Mouse (Mus musculus): ENCODE results near the gene Sept11.

Gene Sept11

DNA sequence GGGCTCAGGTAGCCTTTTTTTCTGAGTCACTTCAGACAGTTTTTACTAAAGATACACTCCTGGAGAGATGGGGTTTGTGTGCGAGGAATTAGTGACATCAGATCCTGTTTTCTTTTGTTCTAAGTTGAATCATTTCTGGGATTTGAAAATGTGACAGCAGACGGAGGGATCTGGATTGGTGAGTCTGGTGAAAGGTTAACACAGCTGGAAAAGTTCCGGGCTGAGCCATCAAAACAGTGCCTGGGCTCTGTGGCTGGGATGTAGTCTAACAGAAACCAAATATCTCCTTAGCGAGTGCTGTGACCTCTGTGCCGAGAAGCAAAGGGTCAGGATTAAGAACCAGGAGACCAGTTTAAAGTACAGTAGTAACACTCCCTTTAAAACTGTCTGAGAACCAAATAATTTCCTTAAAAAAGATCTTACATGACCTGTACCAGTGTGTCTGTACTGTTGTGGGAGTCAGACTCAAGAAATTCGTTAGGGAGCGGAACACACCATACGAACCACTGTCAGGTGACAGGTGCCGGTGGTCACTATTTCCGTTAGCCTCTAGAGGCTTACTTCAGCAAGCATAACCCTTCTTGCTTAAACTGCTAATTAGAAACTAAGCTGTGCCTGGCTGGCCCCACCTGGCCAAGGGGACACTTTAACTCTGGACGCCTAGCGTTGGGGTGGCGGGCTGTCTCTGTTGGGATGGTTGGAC is 4.1 kb downstream of the Sept11 start:
- DNase-seq: no peak

DNA sequence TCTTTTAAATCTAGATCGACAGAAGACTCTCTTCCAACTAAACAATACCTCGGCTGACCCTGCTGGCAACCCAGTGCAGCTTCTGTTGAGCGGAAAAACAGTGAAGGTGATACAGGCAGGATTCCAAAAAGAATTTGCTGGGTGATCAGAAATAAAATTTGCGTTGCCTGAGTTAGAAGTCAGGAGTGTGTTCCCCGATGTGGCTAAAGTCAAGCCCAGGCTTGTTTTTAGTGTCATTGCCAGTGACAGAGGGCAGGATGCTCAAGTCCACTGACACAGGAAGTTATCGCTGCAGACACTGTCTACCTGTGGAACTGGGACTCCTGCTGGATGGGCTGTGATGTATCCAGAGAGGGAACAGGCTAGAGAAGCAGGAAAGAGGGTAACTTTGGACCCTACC is 5.0 kb downstream of the Sept11 start:
- no peak for DNase-seq

DNA sequence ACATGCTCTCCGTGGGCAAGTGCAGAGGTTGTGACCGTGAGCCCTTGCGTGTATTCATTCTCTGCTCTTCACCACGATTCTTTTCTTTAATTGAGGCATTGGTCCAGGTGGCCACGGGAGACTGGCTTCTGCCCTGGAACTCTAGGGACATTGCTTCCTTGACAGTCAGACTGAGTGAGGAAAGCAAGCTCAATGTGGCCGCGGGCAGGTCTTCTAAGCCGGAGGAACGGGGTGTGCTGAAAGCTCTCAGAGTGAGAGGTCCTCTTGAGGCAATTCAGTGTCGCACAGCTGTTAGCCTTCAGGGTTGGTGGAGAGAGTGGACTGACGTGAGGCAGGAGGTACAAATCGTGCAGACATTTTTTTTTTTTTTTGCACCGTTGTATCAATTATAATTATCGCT is 5.6 kb downstream of the Sept11 start:
- no peak for DNase-seq

DNA sequence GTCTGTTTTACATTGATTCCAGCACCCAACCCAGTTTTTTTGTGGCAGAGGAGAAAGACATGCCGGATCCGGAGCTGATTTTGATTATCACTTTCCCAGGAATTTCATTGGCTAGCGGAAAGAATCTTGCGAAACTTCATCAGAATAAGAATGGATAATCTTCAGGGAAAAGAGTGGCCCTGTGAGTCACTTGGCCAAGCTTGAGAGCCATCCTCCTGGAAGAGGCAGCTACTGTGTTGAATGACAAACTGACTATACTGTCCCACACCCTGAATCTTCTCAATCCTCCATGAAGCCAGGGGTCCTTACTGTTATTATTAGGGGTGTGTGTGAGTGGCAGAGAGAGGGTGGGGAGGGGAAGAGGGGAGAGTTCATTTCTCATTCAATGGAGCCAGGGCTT is 7.7 kb downstream of the Sept11 start:
- DNase-seq: no peak

DNA sequence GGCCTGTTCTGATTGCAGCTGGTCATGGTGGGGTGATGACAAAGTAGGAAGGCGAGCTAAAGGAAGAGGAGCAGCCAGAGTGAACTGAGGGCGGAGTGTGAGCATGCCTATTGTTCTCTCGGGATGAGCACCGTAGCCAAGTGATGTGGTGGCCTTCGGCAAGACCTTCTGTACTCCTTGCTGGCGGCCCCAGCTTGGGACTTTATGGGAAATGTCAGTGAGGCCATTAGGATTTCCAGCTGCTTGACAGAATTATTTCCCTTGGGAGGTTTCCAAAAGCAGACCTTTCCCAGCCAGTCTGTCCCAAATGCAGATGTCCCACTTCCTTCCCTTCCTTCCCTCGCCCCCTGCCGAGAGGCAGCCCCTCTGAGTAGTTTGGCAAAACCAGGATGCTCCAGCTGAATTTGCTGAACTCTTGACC is 8.1 kb downstream of the Sept11 start:
- DNase-seq: no peak

DNA sequence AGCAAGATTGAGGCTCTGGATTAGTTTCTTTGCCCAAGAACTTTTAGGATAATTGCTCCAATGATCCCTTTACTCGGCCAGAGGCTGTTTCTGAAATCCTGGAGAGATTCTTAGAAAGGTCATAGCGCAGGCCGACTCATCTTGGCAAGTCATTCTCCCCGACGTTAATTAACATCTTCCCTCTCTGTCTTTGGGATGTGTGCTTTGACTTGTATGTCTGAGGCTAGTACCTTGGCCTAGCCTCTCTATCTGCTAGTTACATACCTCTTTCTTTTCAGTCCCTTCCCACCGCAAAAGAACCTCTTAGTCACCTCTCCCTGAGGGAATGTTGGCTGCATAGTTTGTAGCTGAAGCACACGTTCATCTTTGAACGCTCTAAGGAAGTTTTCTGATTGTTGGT is 10.4 kb downstream of the Sept11 start:
- DNase-seq: no peak

DNA sequence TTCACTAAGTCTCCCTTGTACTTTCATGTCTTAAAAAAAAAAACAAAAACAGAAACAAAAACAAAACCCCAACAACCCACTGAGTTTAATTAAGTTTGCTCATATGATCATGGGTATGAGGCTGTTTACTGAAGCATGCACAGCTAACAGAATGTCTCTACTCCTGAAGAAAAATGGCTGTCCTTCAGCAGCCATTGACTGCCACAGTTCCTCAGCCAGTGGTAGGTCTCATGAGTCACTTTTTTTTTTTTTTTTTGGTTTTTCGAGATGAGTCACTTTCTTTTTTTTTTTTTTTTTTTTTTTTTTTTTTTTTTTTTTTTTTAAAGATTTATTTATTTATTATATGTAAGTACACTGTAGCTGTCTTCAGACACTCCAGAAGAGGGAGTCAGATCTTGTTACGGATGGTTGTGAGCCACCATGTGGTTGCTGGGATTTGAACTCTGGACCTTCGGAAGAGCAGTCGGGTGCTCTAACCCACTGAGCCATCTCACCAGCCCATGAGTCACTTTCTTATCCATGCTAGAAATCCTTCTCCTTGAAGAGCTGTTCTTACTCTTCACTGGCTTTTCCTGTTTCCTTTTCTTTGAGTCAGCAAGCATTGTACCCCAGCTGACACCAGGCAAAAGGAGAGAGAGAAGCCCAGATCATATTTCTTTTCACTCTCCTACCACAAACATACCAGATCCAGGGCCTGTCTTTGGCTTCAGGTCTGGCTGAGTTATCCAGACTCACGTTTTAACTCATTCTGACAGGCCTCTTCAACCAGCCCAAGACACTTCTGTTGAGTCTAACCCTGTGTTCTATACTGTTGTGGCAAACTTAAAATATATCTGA is 12.0 kb downstream of the Sept11 start:
- DNase-seq: no peak

DNA sequence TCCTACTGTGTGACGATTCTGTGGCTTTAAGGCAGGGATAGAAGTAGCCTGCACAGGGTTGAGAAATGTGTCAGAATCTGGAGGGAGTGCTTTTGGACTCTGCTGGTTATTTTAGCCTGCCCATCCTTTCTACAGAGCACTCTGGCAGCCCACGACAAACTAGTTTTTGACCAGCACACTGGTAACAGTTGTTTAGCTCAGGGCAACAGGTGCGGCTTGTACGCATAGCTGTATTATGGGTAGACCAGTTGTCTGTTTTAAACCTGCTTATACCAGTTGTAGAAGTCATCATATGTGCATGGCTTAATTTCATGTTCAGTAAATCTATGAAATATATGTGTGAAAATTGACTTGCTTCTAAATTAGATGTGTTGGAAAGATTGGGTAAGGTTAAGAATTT is 12.8 kb downstream of the Sept11 start:
- no peak for DNase-seq

DNA sequence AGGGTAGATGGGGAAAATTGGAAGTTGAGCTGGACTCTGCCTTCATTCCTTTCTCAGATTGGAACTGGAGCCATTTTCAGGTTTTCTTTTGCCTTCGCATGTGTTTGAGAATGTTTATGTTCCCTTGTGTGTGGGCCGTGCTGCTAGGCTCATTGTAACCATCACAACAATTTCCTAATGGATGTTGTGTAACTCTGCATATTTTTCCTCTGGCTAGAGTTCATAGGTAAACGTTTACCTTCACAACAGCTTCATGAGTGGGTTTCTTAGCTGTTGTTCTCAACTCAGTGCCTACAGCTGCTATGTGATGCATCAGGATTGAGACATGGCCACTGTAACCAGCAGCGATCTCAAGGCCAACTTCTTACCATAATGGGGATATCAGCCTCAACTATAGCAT is 15.5 kb downstream of the Sept11 start:
- DNase-seq: no peak

DNA sequence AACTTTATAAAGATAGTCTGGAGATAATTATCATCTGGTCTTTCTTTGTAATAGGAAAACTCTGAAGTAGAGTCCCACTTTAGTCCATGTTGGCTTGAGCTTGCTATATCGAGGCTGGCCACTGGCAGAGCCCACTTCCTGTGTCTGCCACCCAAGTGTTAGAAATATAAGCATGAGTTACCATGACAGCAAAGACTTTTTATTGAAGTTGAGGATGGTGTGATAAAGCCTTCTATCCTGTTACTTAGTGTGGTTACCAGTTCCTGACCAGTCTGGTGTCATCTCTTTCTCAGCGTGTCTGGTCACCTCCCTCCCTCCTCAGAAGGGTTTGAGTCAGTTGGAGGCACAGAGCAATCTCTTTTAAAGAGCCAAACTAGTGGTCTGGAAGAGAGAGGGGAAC is 16.3 kb downstream of the Sept11 start:
- no peak for DNase-seq

DNA sequence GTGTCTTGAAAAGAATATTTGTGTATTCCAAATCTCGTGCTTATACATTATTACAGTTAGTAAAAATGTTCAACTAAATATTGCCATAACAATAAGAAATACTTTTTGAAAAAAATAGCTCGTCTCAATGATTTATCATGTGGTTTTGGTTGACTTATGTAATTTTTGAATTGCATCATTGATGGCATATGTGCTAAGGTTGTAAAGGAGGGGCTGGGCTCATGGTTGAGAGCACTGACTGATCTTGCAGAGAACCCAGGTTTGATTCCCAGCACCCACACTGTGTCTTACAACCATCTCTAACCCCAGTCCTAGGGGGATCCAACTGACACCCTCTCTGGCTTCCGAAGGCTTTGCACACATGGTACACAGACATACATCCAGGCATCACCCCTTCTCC is 19.1 kb downstream of the Sept11 start:
- DNase-seq: no peak

DNA sequence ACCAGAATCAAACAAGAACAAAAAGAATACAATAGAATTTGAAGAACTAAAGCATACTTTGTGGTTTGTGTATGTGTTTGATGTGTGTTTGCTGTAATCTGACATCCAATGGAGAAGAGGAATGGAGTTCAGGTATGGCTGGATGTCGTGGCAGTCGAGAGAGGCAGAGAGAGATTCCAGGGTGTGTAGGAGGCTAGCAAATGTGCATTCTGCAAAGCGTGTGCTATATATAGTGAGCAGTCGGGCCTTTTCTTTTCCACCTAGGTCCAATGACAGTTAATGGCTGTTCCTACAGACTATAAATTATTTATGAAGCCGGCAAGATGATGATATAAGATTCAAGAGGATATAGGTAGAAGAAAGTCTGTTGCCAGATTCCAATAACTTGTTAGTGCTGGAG is 20.3 kb downstream of the Sept11 start:
- DNase-seq: no peak

DNA sequence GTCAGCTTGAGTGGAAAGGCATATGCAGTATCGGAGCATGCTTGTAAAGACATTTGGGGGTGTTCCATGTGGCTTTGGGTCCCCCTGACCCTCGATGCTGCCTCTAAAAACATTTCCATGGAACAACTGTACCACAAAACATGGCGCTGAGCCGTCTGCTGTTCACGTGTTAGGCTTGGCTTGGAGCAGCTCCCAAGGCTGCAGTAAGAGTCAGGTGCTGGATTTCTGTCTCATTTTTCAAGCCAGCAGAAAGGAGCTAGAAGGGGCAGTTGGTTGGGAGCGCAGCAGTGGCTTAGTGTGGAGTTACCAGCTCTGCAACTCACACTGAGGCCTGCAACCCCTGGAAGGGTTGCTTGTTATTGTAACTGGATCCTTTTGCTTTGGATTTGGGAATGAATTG is 21.3 kb downstream of the Sept11 start:
- no peak for DNase-seq

DNA sequence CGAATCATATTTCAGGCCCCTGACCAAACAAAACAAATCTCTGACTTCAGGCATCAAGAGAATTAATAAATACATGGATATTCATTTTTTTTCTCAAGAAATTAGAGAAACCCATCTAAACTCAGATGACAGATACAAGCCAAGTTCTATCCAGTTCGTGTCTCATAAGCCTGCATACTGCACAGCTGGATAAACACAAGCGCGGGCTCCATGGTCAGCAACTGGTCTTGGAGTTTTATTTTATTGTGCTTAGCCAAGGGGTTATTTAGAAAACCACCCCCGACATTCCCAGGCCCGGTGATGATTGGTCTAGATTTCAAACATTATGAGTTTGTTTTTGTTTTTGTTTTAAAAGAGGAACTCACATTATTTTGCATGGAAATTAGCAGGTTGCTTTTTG is 21.8 kb downstream of the Sept11 start:
- no peak for DNase-seq

DNA sequence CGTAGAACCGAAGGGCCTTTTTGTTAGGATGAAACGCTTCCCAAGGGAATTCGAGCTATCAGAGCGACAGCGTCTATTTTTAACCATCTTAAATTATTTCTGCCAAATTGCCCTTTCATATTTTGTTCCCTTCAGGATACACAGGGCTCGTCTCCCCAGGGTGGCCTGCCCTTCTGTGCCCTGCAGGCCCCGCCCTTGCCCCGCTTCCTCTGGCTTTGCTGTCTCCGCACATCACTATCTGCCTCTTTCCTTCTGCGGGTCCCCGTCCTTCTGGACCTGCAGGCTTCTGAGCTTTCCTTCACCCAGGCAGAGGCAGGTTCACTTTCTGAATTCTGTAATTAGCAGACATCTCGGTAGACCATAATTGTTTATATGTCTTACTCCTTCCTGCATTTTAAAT is 22.6 kb downstream of the Sept11 start:
- DNase-seq: no peak

DNA sequence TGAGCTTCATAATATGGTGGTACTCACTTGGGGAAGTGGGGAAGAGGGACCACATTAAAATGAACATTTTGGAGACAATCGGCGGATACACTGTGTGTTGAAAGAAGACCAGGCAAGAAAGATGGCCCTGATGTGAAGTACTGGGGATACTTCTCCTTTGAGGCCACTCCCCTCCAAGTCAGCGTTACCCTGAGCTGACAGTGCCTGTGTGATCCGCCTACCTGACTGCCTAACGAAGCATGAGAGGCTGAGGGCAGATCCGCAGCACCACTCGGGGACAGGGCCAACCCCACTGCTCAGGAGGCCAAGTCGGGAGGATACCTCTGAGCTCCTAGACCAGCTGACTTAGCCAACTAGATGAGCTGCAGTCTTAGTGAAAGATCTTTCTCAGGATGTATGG is 24.4 kb downstream of the Sept11 start:
- peak; percentile 15 to 28 for DNase-seq

DNA sequence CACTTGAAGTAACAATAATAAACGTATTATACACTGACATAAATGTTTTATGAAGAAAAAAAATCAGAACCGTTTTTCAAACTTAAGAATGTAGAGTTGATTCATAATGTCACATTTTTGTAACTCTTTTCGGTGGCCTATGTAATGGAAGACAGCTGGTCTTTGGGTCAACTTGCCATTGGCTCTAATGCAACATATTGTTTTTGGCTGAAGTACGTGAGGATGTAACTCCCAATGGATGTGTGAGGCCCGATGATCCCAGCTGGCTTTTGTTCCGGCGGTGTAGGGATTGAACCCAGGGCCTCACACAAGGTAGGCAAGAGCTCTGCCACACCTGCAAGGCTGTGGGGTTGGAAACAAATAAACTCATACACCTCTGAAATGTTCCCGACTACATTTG is 28.4 kb downstream of the Sept11 start:
- no peak for DNase-seq

DNA sequence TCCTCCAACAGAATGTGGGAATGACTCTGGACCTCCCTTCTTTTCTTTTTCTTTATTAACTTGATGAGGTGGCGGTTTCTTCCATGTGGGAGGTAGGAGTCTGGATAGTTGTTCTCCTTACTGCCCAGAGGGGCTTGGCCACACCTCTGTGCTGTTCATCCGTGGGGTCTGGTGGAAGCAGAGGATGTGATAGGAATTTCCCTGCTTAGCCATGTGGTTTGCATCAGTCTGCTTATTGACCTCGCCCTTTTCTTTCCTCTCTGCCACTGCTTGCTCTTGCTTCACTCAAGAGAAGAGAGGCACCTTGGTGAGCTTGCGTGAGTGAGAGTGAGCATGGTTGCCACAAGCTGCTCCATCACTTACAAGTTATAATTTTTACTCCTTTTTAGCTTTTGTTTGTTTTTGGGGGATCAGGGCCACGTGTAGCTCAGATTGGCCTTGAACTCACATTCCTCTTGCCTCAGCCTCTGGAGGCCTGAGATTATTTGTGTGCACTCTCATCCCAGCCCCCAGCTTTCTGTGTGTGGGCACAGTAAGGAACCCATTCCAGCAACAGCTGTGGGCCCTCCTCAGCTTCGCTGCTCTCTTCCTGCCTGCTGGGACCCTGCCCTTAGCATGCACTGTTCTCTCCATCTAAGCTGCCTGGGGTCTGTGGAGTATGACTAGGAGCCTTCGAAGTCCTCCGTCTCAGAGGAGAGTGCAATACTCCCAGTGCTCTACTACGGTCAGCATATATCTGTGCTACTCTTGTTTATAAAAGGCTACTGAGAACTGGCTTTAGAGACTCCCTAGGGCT is 31.0 kb downstream of the Sept11 start:
- DNase-seq: no peak

DNA sequence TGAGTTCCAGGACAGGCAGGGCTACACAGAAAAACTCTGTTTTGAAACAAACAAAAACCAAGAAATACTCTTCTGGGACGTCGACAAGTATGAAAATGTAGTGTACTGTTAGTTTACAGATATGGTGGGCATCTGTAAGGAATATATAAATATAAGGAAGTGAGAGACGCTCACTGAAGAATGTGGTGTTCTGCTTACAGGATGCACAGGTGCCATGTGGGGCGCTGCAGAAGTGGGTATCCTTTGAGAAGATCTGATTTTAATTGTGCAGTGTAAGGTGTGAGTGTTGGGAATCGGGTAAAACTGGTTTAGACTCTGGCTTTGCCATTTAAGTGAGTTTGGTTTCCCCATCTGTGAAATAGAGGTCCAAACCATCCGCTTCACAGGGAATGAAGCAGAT is 32.1 kb downstream of the Sept11 start:
- no peak for DNase-seq

DNA sequence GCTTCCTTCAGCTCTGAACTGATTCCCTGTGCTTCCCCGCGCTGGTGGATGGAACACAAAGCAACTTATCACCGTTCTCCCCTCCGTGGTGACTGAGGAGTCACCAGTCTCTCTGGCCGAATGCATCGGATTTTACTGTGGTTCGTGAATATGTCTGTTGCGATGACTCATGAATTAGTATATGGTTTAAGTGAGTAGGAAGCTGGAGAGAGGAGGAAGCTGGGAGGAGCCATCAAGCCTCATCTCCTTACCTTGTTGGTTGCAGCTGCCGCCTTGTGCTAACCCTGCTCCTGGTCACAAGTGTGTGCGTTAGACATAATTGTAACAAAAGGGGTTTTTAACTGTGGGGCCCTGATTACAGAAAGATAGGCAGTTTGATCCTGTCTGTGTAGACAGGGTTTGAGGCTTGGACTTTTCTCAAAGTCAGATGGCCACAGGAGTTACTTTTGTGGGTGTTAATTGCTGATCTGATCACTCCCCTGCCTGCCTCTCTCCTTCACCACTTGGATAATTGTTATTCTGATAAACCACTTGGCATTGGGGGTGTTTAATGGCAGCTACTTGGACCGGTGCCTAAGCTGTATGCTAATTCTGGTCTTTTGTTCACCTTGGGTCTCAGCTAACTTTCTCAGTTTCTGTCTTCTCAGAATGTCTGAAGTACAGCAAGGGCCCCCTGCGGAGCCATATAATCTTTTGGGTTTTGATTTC is 33.1 kb downstream of the Sept11 start:
- DNase-seq: no peak

DNA sequence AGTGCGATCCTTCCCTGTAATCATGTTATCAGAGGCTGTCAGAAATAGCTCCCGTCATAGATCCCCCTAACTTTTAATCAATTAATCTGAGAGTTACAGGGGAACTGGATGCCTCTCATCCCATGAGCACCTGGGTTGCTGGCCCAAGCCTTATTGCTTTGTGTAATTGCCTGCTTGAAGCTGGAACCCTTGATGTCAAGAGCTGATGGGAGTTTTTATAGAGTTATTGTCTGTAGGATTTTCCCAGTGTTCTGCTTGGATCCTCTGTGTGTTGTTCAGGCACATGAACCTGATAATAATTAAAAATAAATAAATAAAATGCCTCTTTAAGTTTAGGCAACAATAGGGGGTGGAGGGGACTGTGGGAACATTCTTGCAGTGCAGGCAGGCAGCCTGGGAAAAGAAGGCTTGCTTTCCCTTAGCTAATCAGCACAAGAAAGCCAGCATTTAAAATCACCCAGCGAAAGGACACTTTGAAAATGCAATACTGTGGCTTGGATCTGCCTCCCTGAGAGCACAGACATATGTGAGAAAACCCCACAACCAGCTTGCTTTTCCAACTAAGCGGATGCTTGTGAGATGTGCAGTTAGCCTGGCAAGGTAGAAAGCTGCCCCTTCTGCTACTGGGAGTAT is 33.8 kb downstream of the Sept11 start:
- DNase-seq: no peak

DNA sequence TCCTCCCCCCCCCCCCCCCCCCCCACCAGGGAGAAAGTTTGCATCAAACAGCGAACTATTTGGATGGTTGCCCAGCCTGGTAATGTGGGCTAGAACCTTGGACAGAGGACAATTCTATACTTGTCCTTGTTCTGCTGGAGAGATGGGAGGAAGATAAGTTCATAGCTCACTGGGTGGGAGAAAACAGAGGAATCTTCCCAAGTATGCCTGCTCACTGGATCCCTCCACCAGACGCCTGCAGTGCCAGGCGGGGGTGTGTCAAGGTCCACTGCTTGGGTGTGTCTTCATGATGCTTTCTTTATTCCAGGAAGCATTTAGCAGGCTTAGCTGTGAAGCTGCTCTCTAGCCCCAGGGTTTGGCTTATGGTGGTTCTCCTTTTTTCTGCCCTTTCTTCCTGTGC is 34.5 kb downstream of the Sept11 start:
- DNase-seq: peak in 1 of 2 experiments; percentile 31

DNA sequence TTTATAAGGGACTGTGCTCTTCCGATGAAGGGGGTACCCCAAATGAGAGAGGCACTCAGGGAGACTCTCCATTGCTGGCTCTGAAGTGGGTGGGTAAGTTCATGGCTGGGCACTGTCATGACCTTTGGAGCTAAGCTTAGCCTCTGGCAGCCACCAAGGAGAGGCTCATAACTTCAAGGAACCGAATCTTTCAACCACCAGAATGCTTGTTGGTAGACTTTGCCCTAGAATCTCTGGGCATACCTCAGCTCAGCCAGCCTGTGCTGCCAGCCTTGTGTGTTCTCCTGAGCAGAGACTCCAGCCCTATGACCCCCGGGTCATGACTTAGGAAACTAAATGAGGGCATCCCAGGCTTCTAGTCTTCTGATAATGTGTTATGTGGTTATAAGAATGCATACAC is 35.5 kb downstream of the Sept11 start:
- DNase-seq: no peak

Data from spleen, adult 18-20 months (tissue).